Mouse (Mus musculus) intestine, embryonic 16.5 days (tissue): Measurements from ENCODE around the gene Socs3. TPM values are rescaled to one million over a fixed set of nuclear protein-coding genes. Genes with fewer than 3 reads are reported as not detected.

Source experiments
- ATAC-seq: fragments of 200-750 bp; cut with Nextera tagmentation; 2 replicates; pipeline ENCODE4 v1.8.0; 2017; ENCODE audit warnings: moderate TSS enrichment, moderate library complexity
- H3K27ac ChIP-seq: fragments of 300-500 bp; sonication (generic); 2 replicates; pipeline ENCODE4 v1.5.1; 2014; ENCODE audit warnings: mild to moderate bottlenecking, low read length
- H3K27me3 ChIP-seq: fragments of 300-500 bp; sonication (generic); replicated peaks from 2 replicates; pipeline ENCODE4 v1.6.1; 2014; ENCODE audit warnings: low read length, control low read depth, mixed read lengths; ENCODE audit not compliant: control insufficient read depth, insufficient read depth
- H3K36me3 ChIP-seq: fragments of 300-500 bp; sonication (generic); 2 replicates; pipeline ENCODE4 v1.6.1; 2014; ENCODE audit warnings: low read length, control low read depth; ENCODE audit not compliant: control insufficient read depth, insufficient read depth
- H3K4me1 ChIP-seq: fragments of 300-500 bp; sonication (generic); 2 replicates; pipeline ENCODE4 v1.6.1; 2014; ENCODE audit warnings: low read length, control low read depth, mixed read lengths; ENCODE audit not compliant: control insufficient read depth, insufficient read depth
- H3K4me2 ChIP-seq: fragments of 300-500 bp; sonication (generic); 2 replicates; pipeline ENCODE4 v1.6.1; 2014; ENCODE audit warnings: low read depth, low read length, control low read depth
- H3K4me3 ChIP-seq: fragments of 300-500 bp; sonication (generic); 2 replicates; pipeline ENCODE4 v1.5.1; 2014; ENCODE audit warnings: mild to moderate bottlenecking, low read length
- H3K9ac ChIP-seq: fragments of 300-500 bp; sonication (generic); 2 replicates; pipeline ENCODE4 v1.6.1; 2014; ENCODE audit warnings: low read depth, low read length
- H3K9me3 ChIP-seq: fragments of 300-500 bp; sonication (generic); 2 replicates; pipeline ENCODE4 v1.6.1; 2016; ENCODE audit warnings: low read length, control low read depth; ENCODE audit not compliant: control insufficient read depth
- WGBS: fragments of 180-500 bp; shearing (Covaris S2); extraction: QIAGEN DNeasy Blood & Tissue Kit; methylation state at CpG from one replicate; pipeline ENCODE4 v1.1.7; 2014; 5-methylcytosine and 5-hydroxymethylcytosine counted together
- polyA plus RNA-seq: library from polyadenylated mRNA; unstranded; fragments of >200 nt; fragmentation: Nextera tagmentation; extraction: Ambion mirVana; gene quantifications from 2 replicates; pipeline ENCODE4 v1.2.1, GENCODE M21; 2015

Gene Socs3
- 18.9 and 21.2 TPM in 2 replicates for polyA plus RNA-seq

- no peaks in the 10 kb centered on the region for H3K9me3 ChIP-seq
- H3K4me1 ChIP-seq, result peaks cover 47% of the 10 kb centered on the region
- H3K36me3 ChIP-seq, result peaks cover 3% of the 10 kb centered on the region; the same call in 1 of the 2 replicates
- peak within 1 kb of the TSS; percentile 95 for H3K9ac ChIP-seq
- no peaks in the 10 kb centered on the region for H3K27me3 ChIP-seq
- ATAC-seq, result peak; percentile 51
- H3K27ac ChIP-seq, result peak within 1 kb of the TSS; percentile 98
- 8% methylated on average over 21 of the region's 21 CpGs for WGBS
- H3K4me2 ChIP-seq, result peak within 1 kb of the TSS; percentile 94
- peak within 1 kb of the TSS; percentile 87 for H3K4me3 ChIP-seq
Observed at GRCm38 (mm10) chr11:117969945-117970872, at the start of gene Socs3. TSS of gene Socs3 (minus strand) at chr11:117970047.

GRCm38 (mm10) chr11:118018328-118018727 lies 48.5 kb upstream of the Socs3 start:
- Histone ChIP-seq H3K9me3 (no peaks in the 10 kb centered on the region), H3K27ac (no peak overlapping the region), H3K36me3 (peaks cover 10% of the 10 kb centered on the region; the same call in 1 of the 2 replicates), H3K4me3 (no peak overlapping the region), H3K27me3 (no peaks in the 10 kb centered on the region), H3K4me1 (no peaks in the 10 kb centered on the region), H3K4me2 (no peak overlapping the region), H3K9ac (no peak overlapping the region)
- ATAC-seq, result no peak
- WGBS, result 93% methylated on average over 4 of the region's 4 CpGs

- Histone ChIP-seq H3K4me3 (no peak overlapping the region), H3K9ac (no peak overlapping the region), H3K9me3 (no peaks in the 10 kb centered on the region), H3K36me3 (peaks cover 10% of the 10 kb centered on the region; the same call in 1 of the 2 replicates), H3K4me1 (peaks cover 23% of the 10 kb centered on the region), H3K4me2 (no peak overlapping the region), H3K27ac (peak overlapping the region; percentile 16; the same call in 1 of the 2 replicates), H3K27me3 (no peaks in the 10 kb centered on the region)
- 89% methylated on average over 8 of the region's 8 CpGs for WGBS
- no peak for ATAC-seq
Observed at GRCm38 (mm10) chr11:118015381-118016145, 45.7 kb upstream of the Socs3 start.

- Histone ChIP-seq H3K4me2 (no peak overlapping the region), H3K27ac (no peak overlapping the region), H3K9ac (no peak overlapping the region), H3K27me3 (no peaks in the 10 kb centered on the region), H3K4me1 (peaks cover 31% of the 10 kb centered on the region), H3K9me3 (no peaks in the 10 kb centered on the region), H3K36me3 (peaks cover 10% of the 10 kb centered on the region; the same call in 1 of the 2 replicates), H3K4me3 (no peak overlapping the region)
- ATAC-seq, result no peak
- WGBS, result 82% methylated on average over 12 of the region's 12 CpGs
Observed at GRCm38 (mm10) chr11:118014391-118014995, 44.6 kb upstream of the Socs3 start.

GRCm38 (mm10) chr11:118013339-118013738 lies 43.5 kb upstream of the Socs3 start:
- no peaks in the 10 kb centered on the region for H3K9me3 ChIP-seq
- H3K27ac ChIP-seq, result peak overlapping the region; percentile 42; the same call in 1 of the 2 replicates
- H3K9ac ChIP-seq, result peak overlapping the region; percentile 6; the same call in 1 of the 2 replicates
- 62% methylated on average over 2 of the region's 2 CpGs for WGBS
- no peak for ATAC-seq
- H3K36me3 ChIP-seq, result peaks cover 9% of the 10 kb centered on the region; the same call in 1 of the 2 replicates
- peaks cover 43% of the 10 kb centered on the region for H3K4me1 ChIP-seq
- H3K4me2 ChIP-seq, result no peak overlapping the region
- no peak overlapping the region for H3K4me3 ChIP-seq
- no peaks in the 10 kb centered on the region for H3K27me3 ChIP-seq

- ATAC-seq, result peak; percentile 16; the same call in 1 of the 2 replicates
- Histone ChIP-seq H3K9me3 (no peaks in the 10 kb centered on the region), H3K27me3 (no peaks in the 10 kb centered on the region), H3K9ac (no peak overlapping the region), H3K4me3 (no peak overlapping the region), H3K4me2 (no peak overlapping the region), H3K27ac (peak overlapping the region; percentile 42; the same call in 1 of the 2 replicates), H3K4me1 (peaks cover 50% of the 10 kb centered on the region), H3K36me3 (peaks cover 4% of the 10 kb centered on the region; the same call in 1 of the 2 replicates)
- 65% methylated on average over 1 of the region's 1 CpGs for WGBS
Observed at GRCm38 (mm10) chr11:118012595-118012994, 42.7 kb upstream of the Socs3 start.

GRCm38 (mm10) chr11:118009865-118010571 lies 40.2 kb upstream of the Socs3 start:
- Histone ChIP-seq H3K4me3 (no peak overlapping the region), H3K4me2 (no peak overlapping the region), H3K36me3 (peaks cover 4% of the 10 kb centered on the region; the same call in 1 of the 2 replicates), H3K9ac (peak overlapping the region; percentile 34; the same call in 1 of the 2 replicates), H3K27me3 (no peaks in the 10 kb centered on the region), H3K9me3 (no peaks in the 10 kb centered on the region), H3K4me1 (peaks cover 57% of the 10 kb centered on the region), H3K27ac (peak overlapping the region; percentile 38)
- ATAC-seq, result peak; percentile 41
- WGBS, result 43% methylated on average over 4 of the region's 4 CpGs

GRCm38 (mm10) chr11:118008843-118009242 lies 39.0 kb upstream of the Socs3 start:
- peak overlapping the region; percentile 41; the same call in 1 of the 2 replicates for H3K9ac ChIP-seq
- no peak overlapping the region for H3K4me2 ChIP-seq
- H3K9me3 ChIP-seq, result no peaks in the 10 kb centered on the region
- WGBS, result 78% methylated on average over 8 of the region's 8 CpGs
- no peaks in the 10 kb centered on the region for H3K27me3 ChIP-seq
- peaks cover 57% of the 10 kb centered on the region for H3K4me1 ChIP-seq
- H3K36me3 ChIP-seq, result peaks cover 1% of the 10 kb centered on the region; the same call in 1 of the 2 replicates
- no peak overlapping the region for H3K4me3 ChIP-seq
- no peak for ATAC-seq
- H3K27ac ChIP-seq, result peak overlapping the region; percentile 38; the same call in 1 of the 2 replicates
